Mouse (Mus musculus) left cerebral cortex, postnatal 4 days (tissue): ENCODE data around the gene Nme4. TPM values are rescaled to one million over a fixed set of nuclear protein-coding genes. Genes with fewer than 3 reads are reported as not detected.

ENCODE experiments used
- DNase-seq: peaks from one replicate; pipeline ENCODE4 v3.0.0-alpha.2; 2022
- intact Hi-C: fragments of 180-260 bp; cut with DNase I; formaldehyde crosslinking; loops from one replicate; pipeline ENCODE4 v1.15.1; 2025
- total RNA-seq, 2 experiments: library from RNA; stranded (reverse); gene quantifications; 2 replicates each; pipeline ENCODE4 v1.2.3; 2021

Gene Nme4
- total RNA-seq, result 1 to 10 TPM; 8.9 to 9.6 TPM

- intact Hi-C loops, result no loop called here
- DNase-seq, result peak; percentile 61
These were observed at the start of gene Nme4 for GRCm38 (mm10) chr17:26095121-26095740. Gene Nme4 (minus strand): TSS chr17:26095602.

DNA sequence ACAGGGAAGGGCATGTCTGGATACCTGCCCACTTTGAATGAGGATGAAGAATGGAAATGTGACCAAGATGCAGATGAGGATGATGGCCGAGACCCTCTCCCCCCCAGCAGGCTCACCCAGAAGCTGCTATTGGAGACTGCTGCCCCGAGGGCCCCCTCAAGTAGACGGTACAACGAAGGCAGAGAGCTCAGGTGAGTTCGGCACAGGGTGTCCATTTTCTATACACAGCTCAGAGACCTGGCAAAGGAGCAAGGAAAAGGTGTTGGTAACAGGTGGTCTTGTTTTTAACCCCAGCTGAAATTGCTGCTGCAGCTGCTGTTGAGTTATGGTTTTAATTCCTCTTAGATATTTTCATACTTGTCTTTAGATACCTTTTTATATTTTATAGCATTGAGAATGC is 48.0 kb upstream of the Nme4 start:
- DNase-seq, result no peak

DNA sequence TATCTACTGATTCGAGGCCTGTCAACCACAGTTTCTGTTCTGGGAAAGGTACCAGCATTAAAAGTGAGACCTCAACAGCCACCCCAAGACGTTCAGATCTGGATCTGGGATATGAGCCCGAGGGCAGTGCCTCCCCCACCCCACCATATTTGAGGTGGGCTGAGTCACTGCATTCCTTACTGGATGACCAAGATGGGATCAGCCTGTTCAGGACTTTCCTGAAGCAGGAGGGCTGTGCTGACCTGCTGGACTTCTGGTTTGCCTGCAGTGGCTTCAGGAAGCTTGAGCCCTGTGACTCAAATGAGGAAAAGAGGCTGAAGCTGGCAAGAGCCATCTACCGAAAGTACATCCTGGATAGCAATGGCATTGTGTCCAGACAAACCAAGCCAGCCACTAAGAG is 47.4 kb upstream of the Nme4 start:
- no peak for DNase-seq
- intact Hi-C loops, result no loop called here

More for the DNA sequence above, 48.0 kb upstream of the Nme4 start:
- intact Hi-C loops, result no loop called here

- DNase-seq, result peak; percentile 53
- intact Hi-C loops, result loop anchor here (10.0 kb wide), 1 partner anchor 106 kb away; the partner anchor contains the start of gene Fam234a
These were observed 43.5 kb upstream of the Nme4 start for GRCm38 (mm10) chr17:26138901-26139381.

DNA sequence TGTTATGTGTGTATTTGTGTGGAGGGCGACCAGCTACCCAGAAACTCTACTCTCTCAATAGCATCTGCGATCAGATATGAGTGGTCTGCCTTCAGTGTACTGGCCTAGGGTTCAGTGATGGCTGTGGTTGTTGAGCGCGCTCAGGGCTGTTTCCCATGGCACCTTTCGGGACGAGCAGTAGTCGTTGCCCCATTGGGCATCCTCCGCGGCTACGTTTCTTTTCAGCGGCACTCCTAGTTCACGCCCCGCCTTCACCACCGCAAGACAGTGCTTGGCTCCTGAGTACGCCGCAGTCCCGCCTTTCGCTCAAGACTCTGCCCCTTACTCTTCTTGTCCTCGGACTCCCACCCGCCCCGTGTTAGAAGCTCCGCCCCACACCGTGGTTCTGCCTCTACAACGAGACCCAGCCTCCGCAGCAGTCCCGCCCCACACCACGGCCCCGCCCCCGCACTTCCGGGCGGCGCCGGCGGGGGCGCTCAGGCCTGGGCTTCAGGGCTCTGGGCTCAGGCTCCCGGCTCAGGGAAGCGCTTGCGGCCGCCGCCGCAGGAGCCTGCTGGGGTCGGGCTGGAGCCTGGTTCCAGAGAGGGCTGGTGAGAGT is 42.9 kb upstream of the Nme4 start, which contains the start of gene Axin1:
TSS of gene Axin1 (plus strand) at position 450 of the 598 bp plus-strand sequence.
- DNase-seq, result peak; percentile 97
- intact Hi-C loops, result loop anchor here (10.0 kb wide), 1 partner anchor 106 kb away; the partner anchor contains the start of gene Fam234a

DNA sequence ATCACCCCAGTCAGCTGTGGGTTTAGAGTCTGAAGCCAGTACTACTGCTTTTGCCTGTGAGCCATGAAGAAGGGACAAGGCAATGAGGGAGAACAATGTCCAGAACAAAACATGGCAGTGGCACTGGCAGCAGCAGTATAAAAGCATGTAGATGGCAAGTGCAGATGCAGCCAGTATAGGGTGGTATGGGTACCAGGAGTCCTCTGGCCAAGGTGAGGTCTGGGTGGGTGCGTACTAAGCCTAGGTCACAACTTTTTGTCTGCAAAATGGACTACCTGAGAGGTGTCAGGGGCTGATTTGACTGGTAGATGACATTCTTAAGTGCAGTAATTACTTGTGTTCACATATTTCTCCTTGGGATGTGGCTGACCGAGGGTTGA is 42.3 kb upstream of the Nme4 start:
- intact Hi-C loops, result loop anchor here (10.0 kb wide), 1 partner anchor 107 kb away; the partner anchor contains the start of gene Fam234a
- DNase-seq, result no peak

DNA sequence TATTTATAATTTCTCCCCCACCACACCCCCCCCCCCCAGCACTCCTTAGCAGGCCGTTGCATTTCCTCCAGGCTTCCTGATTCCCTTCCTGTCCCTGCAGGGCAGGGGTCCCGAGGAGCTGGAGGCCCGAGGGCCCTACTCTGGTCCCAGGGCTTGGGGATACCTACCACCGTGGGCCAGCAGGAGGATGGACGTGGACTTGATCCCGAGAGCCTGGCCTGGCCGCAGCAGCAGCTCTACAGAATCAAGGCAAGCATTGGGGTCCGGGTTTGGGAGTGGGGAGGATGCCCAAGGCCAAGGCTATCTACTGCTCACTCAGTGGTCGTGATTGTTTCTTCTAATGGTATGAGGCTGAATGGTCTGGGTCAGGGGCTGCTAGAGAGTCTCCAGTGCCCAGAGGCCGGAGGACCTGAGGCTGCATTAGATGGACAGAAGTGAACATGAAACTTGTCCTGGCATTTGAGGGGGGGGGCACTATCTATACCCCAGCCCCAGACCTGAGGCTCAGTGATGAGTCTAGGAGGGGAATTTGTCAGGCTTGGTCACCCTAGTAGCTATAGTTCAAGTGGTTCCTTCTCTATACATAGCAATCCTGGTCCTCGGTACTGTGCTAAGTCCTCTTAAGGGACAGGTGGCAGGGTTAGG is 41.8 kb upstream of the Nme4 start:
- intact Hi-C loops, result loop anchor here (10.0 kb wide), 1 partner anchor 108 kb away; the partner anchor contains the start of gene Fam234a
- DNase-seq, result no peak

DNA sequence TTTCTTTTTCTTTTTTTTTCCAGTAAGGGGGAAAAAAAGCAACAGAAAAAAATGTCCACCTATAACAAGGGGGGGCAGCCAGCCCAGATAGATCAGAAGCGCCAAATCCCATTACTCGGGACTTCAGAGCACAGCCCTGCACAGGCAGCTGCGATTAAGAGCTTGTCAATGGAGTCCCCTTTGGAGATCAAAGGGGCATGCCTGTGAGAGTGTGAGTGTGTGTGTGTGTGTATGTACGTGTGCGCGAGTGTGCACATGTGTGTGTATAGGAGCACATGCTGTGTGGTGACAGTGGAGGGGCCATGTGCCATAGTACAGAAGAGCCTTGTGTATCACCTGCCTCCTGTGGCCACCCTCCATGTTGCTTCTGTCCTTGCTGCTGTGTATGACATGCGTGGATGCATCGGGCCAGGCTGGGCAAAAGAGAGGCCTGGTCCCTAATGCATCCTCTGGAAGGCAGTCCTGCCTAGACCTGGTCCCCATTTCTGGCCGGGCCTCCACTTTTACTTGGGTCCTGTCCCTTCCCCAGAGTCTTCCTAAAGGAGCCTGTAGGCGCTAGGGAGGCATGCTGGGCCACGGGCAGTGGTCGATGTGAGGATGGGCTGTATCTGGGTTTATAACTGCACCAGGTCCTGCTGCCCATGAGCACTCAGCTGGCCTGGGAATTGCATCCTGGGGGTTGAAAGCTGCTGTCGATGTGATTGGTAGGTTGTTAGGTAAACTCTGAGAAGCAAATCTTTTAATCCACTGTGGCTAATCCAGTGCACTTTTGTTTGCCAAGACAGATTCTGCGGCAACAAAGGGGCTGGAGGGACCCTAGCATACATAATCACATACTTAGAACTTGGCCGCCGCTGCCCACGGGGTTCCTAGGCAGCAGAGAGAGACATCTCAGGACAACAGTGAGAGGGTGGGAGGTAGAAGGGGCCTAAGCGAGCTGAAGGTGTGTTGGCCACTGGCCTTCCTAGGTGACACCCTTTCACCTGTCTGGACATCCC is 36.8 kb upstream of the Nme4 start:
- intact Hi-C loops, result loop anchor here (10.0 kb wide), 1 partner anchor 113 kb away; the partner anchor contains the start of gene Fam234a
- DNase-seq, result no peak

GRCm38 (mm10) chr17:26131062-26131732 is 35.8 kb upstream of the Nme4 start:
- intact Hi-C loops, result loop anchor here (10.0 kb wide), 1 partner anchor 114 kb away; the partner anchor contains the start of gene Fam234a
- DNase-seq, result no peak

GRCm38 (mm10) chr17:26125226-26125625 is 29.8 kb upstream of the Nme4 start:
- intact Hi-C loops, result no loop called here

GRCm38 (mm10) chr17:26124560-26124959 is 29.2 kb upstream of the Nme4 start:
- intact Hi-C loops, result no loop called here
- DNase-seq, result no peak

More at GRCm38 (mm10) chr17:26125226-26125625, 29.8 kb upstream of the Nme4 start:
- DNase-seq, result no peak

GRCm38 (mm10) chr17:26123267-26123684 is 27.9 kb upstream of the Nme4 start, which contains the start of gene Mrpl28:
Gene Mrpl28 (plus strand): TSS chr17:26123500.
- intact Hi-C loops, result no loop called here

GRCm38 (mm10) chr17:26122431-26123140 is 27.2 kb upstream of the Nme4 start:
- peak; percentile 47 for DNase-seq
- intact Hi-C loops, result no loop called here

More at GRCm38 (mm10) chr17:26123267-26123684, 27.9 kb upstream of the Nme4 start, which contains the start of gene Mrpl28:
- peak; percentile 98 for DNase-seq

DNA sequence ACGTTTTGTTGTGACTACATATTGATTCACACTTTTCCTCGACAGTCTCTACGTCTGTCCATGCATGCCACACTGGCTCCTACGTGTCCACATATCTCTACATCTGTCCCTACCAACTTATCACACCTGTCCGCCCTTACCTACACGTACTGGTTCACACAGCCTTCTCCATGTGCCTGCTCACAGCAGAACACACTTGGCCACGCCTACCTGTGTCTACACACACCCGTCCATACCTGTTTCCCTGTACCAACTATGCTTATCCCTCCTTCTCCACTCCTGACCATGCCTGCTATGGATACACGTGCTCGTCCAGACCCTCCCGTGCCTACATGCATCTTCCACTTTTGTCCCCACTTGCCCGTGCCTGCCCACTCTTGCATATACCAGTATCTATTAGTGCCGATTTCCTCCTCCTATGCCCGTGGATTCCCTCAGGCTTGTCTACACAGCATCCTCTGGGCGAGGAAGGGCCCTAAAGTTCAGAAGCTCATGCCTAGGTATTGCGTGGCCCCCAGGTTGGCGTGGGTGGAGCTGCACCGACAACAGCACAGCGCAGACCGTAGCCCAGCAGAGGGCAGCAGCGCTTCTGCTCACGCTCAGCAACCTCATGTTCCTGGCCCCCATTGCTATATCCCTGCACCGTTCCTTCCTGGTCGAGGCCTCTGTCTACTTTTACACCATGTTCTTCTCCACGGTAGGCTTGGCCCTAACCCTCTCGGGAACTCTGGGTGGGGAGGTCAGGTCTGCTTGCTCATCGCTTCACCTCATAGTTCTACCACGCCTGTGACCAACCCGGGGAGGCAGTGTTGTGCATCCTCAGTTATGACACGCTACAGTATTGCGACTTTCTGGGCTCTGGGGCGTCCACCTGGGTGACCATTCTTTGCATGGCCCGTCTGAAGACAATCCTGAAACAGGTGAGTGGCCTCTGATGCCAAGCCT is 24.6 kb upstream of the Nme4 start:
- intact Hi-C loops, result no loop called here
- peak; percentile 60 for DNase-seq

GRCm38 (mm10) chr17:26116503-26117258 is 21.3 kb upstream of the Nme4 start:
- DNase-seq, result no peak
- intact Hi-C loops, result no loop called here

DNA sequence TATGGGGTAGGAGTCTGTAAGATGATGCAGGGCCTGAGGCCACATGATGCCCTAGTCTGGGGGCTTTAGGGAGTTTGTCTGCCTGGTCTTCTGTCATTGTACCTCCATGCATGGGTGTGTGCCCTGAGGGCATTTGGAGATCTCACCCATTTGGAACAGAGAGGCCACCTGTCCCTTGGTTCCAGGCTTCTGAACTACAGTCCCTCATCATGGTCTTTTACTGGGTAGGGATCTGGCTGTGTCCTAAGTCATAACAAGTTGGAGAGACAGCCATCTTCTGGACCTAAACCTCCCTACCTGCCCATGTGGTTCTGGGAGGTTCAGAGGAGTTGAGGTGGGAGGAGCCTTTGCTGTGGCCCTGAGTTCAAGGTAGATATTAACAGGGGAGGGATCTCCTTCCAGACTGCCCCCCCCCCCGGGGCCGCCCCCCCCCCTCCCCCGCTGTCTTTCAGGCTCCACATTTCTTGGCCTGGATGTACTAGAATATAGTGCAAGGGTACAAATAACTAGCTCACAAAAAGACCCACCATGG is 20.6 kb upstream of the Nme4 start:
- no peak for DNase-seq
- intact Hi-C loops, result no loop called here
